Mouse (Mus musculus) liver, embryonic 12.5 days (tissue): ENCODE measurements around the gene Slc35f6. TPM values are rescaled to one million over a fixed set of nuclear protein-coding genes. Genes with fewer than 3 reads are reported as not detected.
A peak's percentile ranks its signal among the peaks of the same experiment; 100 is the strongest.
"Not testable (repeated sequence)": the region's sequence is repeated elsewhere in the genome, so short reads cannot be mapped to it uniquely, and the experiment has no call there.

ENCODE experiments used
- ATAC-seq: fragments of 200-750 bp; cut with Nextera tagmentation; 2 replicates; pipeline ENCODE4 v1.8.0; 2017; ENCODE audit warnings: moderate number of reproducible peaks, mild to moderate bottlenecking, moderate library complexity
- H3K27ac ChIP-seq: fragments of 300-500 bp; sonication (generic); 2 replicates; pipeline ENCODE4 v1.5.1; 2016; ENCODE audit warnings: mild to moderate bottlenecking
- H3K27me3 ChIP-seq: fragments of 300-500 bp; sonication (generic); replicated peaks from 2 replicates; pipeline ENCODE4 v1.6.1; 2016; ENCODE audit warnings: mild to moderate bottlenecking, moderate library complexity
- H3K36me3 ChIP-seq: fragments of 300-500 bp; sonication (generic); 2 replicates; pipeline ENCODE4 v1.6.1; 2016; ENCODE audit warnings: mild to moderate bottlenecking, moderate library complexity
- H3K4me1 ChIP-seq: fragments of 300-500 bp; sonication (generic); 2 replicates; pipeline ENCODE4 v1.6.1; 2016
- H3K4me2 ChIP-seq: fragments of 300-500 bp; sonication (generic); 2 replicates; pipeline ENCODE4 v1.6.1; 2016; ENCODE audit warnings: mild to moderate bottlenecking, moderate library complexity
- H3K4me3 ChIP-seq: fragments of 300-500 bp; sonication (generic); 2 replicates; pipeline ENCODE4 v1.5.1; 2016; ENCODE audit warnings: mild to moderate bottlenecking, moderate library complexity
- H3K9ac ChIP-seq: fragments of 300-500 bp; sonication (generic); 2 replicates; pipeline ENCODE4 v1.6.1; 2016; ENCODE audit warnings: mild to moderate bottlenecking, moderate library complexity
- H3K9me3 ChIP-seq: fragments of 300-500 bp; sonication (generic); replicated peaks from 2 replicates; pipeline ENCODE4 v1.6.1; 2016; ENCODE audit warnings: mild to moderate bottlenecking, moderate library complexity
- WGBS: fragments of 180-500 bp; shearing (Covaris S2); methylation state at CpG from one replicate; pipeline ENCODE4 v1.1.7; 2016; ENCODE audit not compliant: insufficient replicate concordance; 5-methylcytosine and 5-hydroxymethylcytosine counted together
- microRNA-seq: library from miRNA; unstranded; fragments of <30 nt; microRNA quantifications from one replicate; pipeline ENCODE4, GENCODE M21; 2017
- polyA plus RNA-seq: library from polyadenylated mRNA; unstranded; fragments of >200 nt; fragmentation: Nextera tagmentation; extraction: Ambion mirVana; gene quantifications from 2 replicates; pipeline ENCODE4 v1.2.1, GENCODE M21; 2016

The Slc35f6 gene
- polyA plus RNA-seq, 1 experiment from 2014 or later, result 10.3 TPM

DNA sequence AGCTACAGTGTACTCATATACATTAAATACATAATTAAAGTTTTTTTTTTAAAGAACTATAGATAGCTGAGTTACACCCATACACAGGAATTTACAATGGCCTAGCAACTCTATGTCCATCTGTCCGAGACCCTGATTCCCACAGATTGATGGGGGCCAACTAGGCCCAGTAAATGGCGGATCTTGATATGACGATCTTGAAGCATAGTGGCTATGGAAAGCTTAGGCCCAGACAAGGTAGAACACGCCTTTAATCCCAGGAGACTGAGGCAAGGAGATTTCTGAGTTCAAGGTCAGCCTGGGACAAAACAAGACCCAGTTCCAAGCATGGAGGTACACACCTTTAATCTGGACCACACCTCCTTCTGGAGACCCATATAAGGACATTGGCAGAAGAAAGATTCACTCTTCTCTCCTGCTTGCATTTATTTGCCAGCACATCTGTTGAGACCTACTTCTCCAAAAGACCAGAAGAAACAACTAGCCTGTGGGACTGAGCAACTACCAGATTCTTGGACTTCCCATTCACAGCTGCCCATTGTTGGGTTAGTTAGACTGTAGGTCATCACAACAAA is 31.1 kb downstream of the Slc35f6 start:
- Histone ChIP-seq H3K27ac (no peak overlapping the region), H3K27me3 (no peaks in the 10 kb centered on the region), H3K4me2 (no peak overlapping the region), H3K9me3 (no peaks in the 10 kb centered on the region), H3K4me1 (no peaks in the 10 kb centered on the region), H3K4me3 (no peak overlapping the region), H3K36me3 (peaks cover 45% of the 10 kb centered on the region), H3K9ac (no peak overlapping the region)
- 80% methylated on average over 4 of the region's 4 CpGs for WGBS
- ATAC-seq, result no peak

DNA sequence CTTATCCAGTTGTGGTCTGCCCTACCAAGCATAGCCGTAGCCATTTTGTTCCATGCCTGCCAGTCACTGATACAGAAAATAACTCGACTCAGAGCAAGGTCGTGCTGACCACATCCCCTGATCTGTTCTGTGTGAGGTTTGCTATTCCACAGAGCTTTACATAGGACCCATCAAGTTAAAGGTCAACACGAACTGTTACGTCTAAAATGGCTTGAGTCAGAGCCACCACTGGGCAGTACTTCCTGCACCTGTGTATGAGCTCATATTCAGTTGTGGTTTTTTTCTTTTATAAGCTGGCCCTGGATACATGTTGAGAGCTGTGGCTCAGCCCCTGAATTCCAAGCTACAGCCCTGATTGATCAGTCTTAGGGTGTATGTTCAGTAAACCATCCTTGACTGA is 31.9 kb downstream of the Slc35f6 start:
- Histone ChIP-seq H3K27ac (no peak overlapping the region), H3K9me3 (no peaks in the 10 kb centered on the region), H3K27me3 (no peaks in the 10 kb centered on the region), H3K4me3 (no peak overlapping the region), H3K36me3 (peaks cover 37% of the 10 kb centered on the region), H3K9ac (no peak overlapping the region), H3K4me1 (no peaks in the 10 kb centered on the region), H3K4me2 (no peak overlapping the region)
- no peak for ATAC-seq
- WGBS, result 42% methylated on average over 5 of the region's 5 CpGs

- ATAC-seq, result no peak
- no peaks in the 10 kb centered on the region for H3K4me1 ChIP-seq
Measured at GRCm38 (mm10) chr5:30681970-30682369, 34.2 kb downstream of the Slc35f6 start.

DNA sequence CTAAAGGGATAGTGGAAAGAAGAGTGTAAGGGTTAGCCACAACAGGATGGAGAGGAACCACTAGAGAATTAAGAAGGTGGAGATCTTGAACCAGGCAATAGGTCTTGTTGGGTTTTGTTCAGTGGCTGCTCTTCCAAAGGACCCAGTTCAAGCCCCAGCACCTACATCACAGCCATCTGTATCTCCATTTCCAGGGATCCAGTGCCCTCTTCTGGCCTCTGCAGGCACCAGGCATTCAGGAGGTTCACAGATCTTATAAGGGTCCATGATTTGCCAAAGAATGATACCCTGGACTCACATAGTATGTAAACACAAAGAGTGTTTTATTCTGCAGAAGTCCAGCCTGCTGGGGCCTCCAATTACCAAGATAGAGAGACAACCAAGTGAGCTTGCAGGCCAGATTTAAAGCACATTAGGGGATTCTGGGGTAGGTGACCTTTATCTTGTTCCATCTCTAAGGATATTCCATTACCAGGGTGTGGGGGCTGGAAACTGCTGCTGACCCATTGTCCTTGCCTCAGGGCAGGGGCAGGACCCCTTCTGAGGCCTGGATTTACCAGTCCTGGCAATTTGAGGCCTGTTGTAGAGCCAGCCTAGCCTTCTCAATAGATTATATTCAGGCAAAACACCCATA is 35.4 kb downstream of the Slc35f6 start:
- H3K9ac ChIP-seq, result no peak overlapping the region
- no peaks in the 10 kb centered on the region for H3K4me1 ChIP-seq
- no peaks in the 10 kb centered on the region for H3K9me3 ChIP-seq
- no peak overlapping the region for H3K4me3 ChIP-seq
- peaks cover 4% of the 10 kb centered on the region; the same call in 1 of the 2 replicates for H3K36me3 ChIP-seq
- no peak for ATAC-seq
- no peak overlapping the region for H3K27ac ChIP-seq
- no peak overlapping the region for H3K4me2 ChIP-seq
- no peaks in the 10 kb centered on the region for H3K27me3 ChIP-seq

More at GRCm38 (mm10) chr5:30681970-30682369, 34.2 kb downstream of the Slc35f6 start:
- H3K36me3 ChIP-seq, result peaks cover 14% of the 10 kb centered on the region
- H3K4me3 ChIP-seq, result no peak overlapping the region
- no peaks in the 10 kb centered on the region for H3K27me3 ChIP-seq
- no peak overlapping the region for H3K4me2 ChIP-seq
- no peaks in the 10 kb centered on the region for H3K9me3 ChIP-seq
- no peak overlapping the region for H3K9ac ChIP-seq
- WGBS, result 72% methylated on average over 5 of the region's 5 CpGs
- no peak overlapping the region for H3K27ac ChIP-seq

DNA sequence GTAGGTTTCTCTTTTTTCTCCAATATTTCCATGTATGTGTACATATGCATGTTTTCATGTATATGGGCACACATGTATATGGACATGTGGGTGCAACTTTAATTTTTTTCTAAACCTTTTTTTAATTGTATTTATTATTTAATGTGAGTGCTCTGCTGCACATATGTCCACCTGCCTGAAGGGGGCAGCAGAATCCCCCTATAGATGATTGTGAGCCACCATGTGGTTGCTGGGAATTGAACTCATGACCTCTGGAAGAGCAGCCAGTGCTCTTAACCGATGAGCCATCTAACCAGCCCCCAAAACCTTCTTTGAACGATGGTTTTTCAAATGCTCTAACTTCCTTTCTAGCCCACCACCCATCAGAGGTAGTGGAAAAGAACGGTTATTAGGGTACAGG is 36.3 kb downstream of the Slc35f6 start:
- Histone ChIP-seq H3K4me1 (no peaks in the 10 kb centered on the region), H3K27me3 (no peaks in the 10 kb centered on the region), H3K4me3 (no peak overlapping the region), H3K4me2 (no peak overlapping the region), H3K36me3 (0 out of 2 replicates have a peak, but pooled peaks cover under 1% of the 10 kb centered on the region), H3K9me3 (no peaks in the 10 kb centered on the region), H3K27ac (no peak overlapping the region), H3K9ac (no peak overlapping the region)
- 62% methylated on average over 3 of the region's 3 CpGs for WGBS
- ATAC-seq, result no peak

- whole genome bisulfite sequencing, result 41% methylated on average over 3 of the region's 3 CpGs
- no peaks in the 10 kb centered on the region for H3K9me3 ChIP-seq
- ATAC-seq, result no peak
Measured at GRCm38 (mm10) chr5:30686781-30687180, 39.0 kb downstream of the Slc35f6 start.

GRCm38 (mm10) chr5:30700361-30701000 is 52.7 kb downstream of the Slc35f6 start:
- peaks cover 14% of the 10 kb centered on the region for H3K4me1 ChIP-seq
- peak; percentile 42; the same call in 1 of the 2 replicates for ATAC-seq
- WGBS, result 42% methylated on average over 8 of the region's 8 CpGs

More at GRCm38 (mm10) chr5:30686781-30687180, 39.0 kb downstream of the Slc35f6 start:
- Histone ChIP-seq H3K4me1 (no peaks in the 10 kb centered on the region), H3K4me3 (no peak overlapping the region), H3K27ac (no peak overlapping the region), H3K9ac (no peak overlapping the region), H3K36me3 (no peaks in the 10 kb centered on the region), H3K27me3 (no peaks in the 10 kb centered on the region), H3K4me2 (no peak overlapping the region)

GRCm38 (mm10) chr5:30701373-30701772 is 53.6 kb downstream of the Slc35f6 start:
- not testable (repeated sequence) for H3K9me3 ChIP-seq, H3K4me3 ChIP-seq, H3K27ac ChIP-seq, H3K9ac ChIP-seq, H3K36me3 ChIP-seq, H3K4me2 ChIP-seq, ATAC-seq
- 36% methylated on average over 4 of the region's 4 CpGs for WGBS
- Histone ChIP-seq H3K4me1 (peaks cover 14% of the 10 kb centered on the region), H3K27me3 (peaks cover 19% of the 10 kb centered on the region)

More at GRCm38 (mm10) chr5:30700361-30701000, 52.7 kb downstream of the Slc35f6 start:
- Histone ChIP-seq H3K4me2 (no peak overlapping the region), H3K27me3 (peaks cover 16% of the 10 kb centered on the region), H3K4me3 (no peak overlapping the region), H3K9me3 (no peaks in the 10 kb centered on the region), H3K27ac (no peak overlapping the region), H3K9ac (no peak overlapping the region), H3K36me3 (no peaks in the 10 kb centered on the region)

GRCm38 (mm10) chr5:30701866-30702265 is 54.1 kb downstream of the Slc35f6 start:
- H3K36me3 ChIP-seq, result no peaks in the 10 kb centered on the region
- H3K4me2 ChIP-seq, result no peak overlapping the region
- H3K9ac ChIP-seq, result no peak overlapping the region
- peaks cover 14% of the 10 kb centered on the region for H3K4me1 ChIP-seq
- H3K9me3 ChIP-seq, result no peaks in the 10 kb centered on the region
- H3K27ac ChIP-seq, result no peak overlapping the region
- WGBS, result 54% methylated on average over 3 of the region's 3 CpGs
- no peak for ATAC-seq
- peaks cover 24% of the 10 kb centered on the region for H3K27me3 ChIP-seq
- H3K4me3 ChIP-seq, result no peak overlapping the region

Small RNA genes lying within 50 kb of the gene (microRNA-seq; reads per million reads assigned to microRNA genes)
- not detected for gene Mir5625

Other genes starting within 250 kb of the Slc35f6 start
- gene Otof, start 186.0 kb upstream of the Slc35f6 start, polyA plus RNA-seq, result 0.02 TPM in 1 of 2 replicates, not detected in the other
- gene 1700001C02Rik, start 181.9 kb upstream of the Slc35f6 start, polyA plus RNA-seq, result not detected in 2 replicates
- not detected in 2 replicates for gene Cib4, start 102.1 kb upstream of the Slc35f6 start, polyA plus RNA-seq
- gene Kcnk3, start 59.8 kb upstream of the Slc35f6 start, polyA plus RNA-seq, result 0.08 and 0.26 TPM in 2 replicates
- 259 and 265 TPM in 2 replicates for gene Cenpa, start 18.8 kb downstream of the Slc35f6 start, polyA plus RNA-seq
- gene Dpysl5, start 63.6 kb downstream of the Slc35f6 start, polyA plus RNA-seq, result 0.20 and 0.36 TPM in 2 replicates
- 3.0 and 3.4 TPM in 2 replicates for gene Mapre3, start 166.7 kb downstream of the Slc35f6 start, polyA plus RNA-seq
- 55.5 and 56.2 TPM in 2 replicates for gene Tmem214, start 220.1 kb downstream of the Slc35f6 start, polyA plus RNA-seq
- gene Agbl5, start 240.8 kb downstream of the Slc35f6 start, polyA plus RNA-seq, result 7.0 and 7.2 TPM in 2 replicates